Mouse (Mus musculus) embryonic fibroblast, embryonic 13.5 days (primary cell): ENCODE data around the gene Pltp.

Experiments
- CTCF ChIP-seq: IDR thresholded peaks from 2 replicates; pipeline ENCODE4 v1.5.1; 2011; ENCODE audit warnings: mild to moderate bottlenecking, control low read depth, low read length, moderate library complexity, borderline replicate concordance; ENCODE audit not compliant: insufficient read depth
- POLR2A ChIP-seq: IDR thresholded peaks from 2 replicates; pipeline ENCODE4 v1.6.1; 2011; ENCODE audit warnings: low read depth, mild to moderate bottlenecking, control low read depth, low read length, moderate library complexity

GRCm38 (mm10) chr2:164874239-164874769, 16.8 kb upstream of the Pltp start:
- TF ChIP-seq CTCF: no peak
- 0 out of 2 replicates have a peak, but pooled peaks have one; percentile 50 for TF ChIP-seq POLR2A
